Mouse (Mus musculus) neural tube, embryonic 12.5 days (tissue): ENCODE data around the gene Smdt1. TPM values are rescaled to one million over a fixed set of nuclear protein-coding genes. Genes with fewer than 3 reads are reported as not detected.
"Not testable (repeated sequence)": the region's sequence is repeated elsewhere in the genome, so short reads cannot be mapped to it uniquely, and the experiment has no call there.

Source experiments
- ATAC-seq: fragments of 200-750 bp; cut with Nextera tagmentation; 2 replicates; pipeline ENCODE4 v1.8.0; 2017; ENCODE audit warnings: low read depth, mild to moderate bottlenecking, moderate TSS enrichment, moderate library complexity; ENCODE audit not compliant: low FRiP score
- H3K27ac ChIP-seq: fragments of 300-500 bp; sonication (generic); 2 replicates; pipeline ENCODE4 v1.5.1; 2016
- H3K27me3 ChIP-seq: fragments of 300-500 bp; sonication (generic); replicated peaks from 2 replicates; pipeline ENCODE4 v1.6.1; 2016; ENCODE audit warnings: mild to moderate bottlenecking
- H3K36me3 ChIP-seq: fragments of 300-500 bp; sonication (generic); 2 replicates; pipeline ENCODE4 v1.6.1; 2016; ENCODE audit warnings: mild to moderate bottlenecking
- H3K4me1 ChIP-seq: fragments of 300-500 bp; sonication (generic); 2 replicates; pipeline ENCODE4 v1.6.1; 2016
- H3K4me2 ChIP-seq: fragments of 300-500 bp; sonication (generic); replicated peaks from 2 replicates; pipeline ENCODE4 v1.6.1; 2016; ENCODE audit warnings: mild to moderate bottlenecking
- H3K4me3 ChIP-seq: fragments of 300-500 bp; sonication (generic); 2 replicates; pipeline ENCODE4 v1.5.1; 2016
- H3K9ac ChIP-seq: fragments of 300-500 bp; sonication (generic); 2 replicates; pipeline ENCODE4 v1.6.1; 2016; ENCODE audit warnings: mild to moderate bottlenecking
- H3K9me3 ChIP-seq: fragments of 300-500 bp; sonication (generic); 2 replicates; pipeline ENCODE4 v1.6.1; 2016; ENCODE audit warnings: mild to moderate bottlenecking
- WGBS: fragments of 180-500 bp; shearing (Covaris S2); methylation state at CpG from one replicate; pipeline ENCODE4 v1.1.7; 2016; 5-methylcytosine and 5-hydroxymethylcytosine counted together
- polyA plus RNA-seq: library from polyadenylated mRNA; unstranded; fragments of >200 nt; fragmentation: Nextera tagmentation; extraction: Ambion mirVana; gene quantifications from 2 replicates; pipeline ENCODE4 v1.2.1, GENCODE M21; 2016

The Smdt1 gene
- polyA plus RNA-seq, 1 experiment from 2014 or later: 285 TPM

GRCm38 (mm10) chr15:82358431-82359260 is 19.9 kb downstream of the Smdt1 start:
- no peaks in the 10 kb centered on the region for H3K9me3 ChIP-seq
- no peak for ATAC-seq
- no peak overlapping the region for H3K27ac ChIP-seq
- H3K9ac ChIP-seq: no peak overlapping the region
- no peaks in the 10 kb centered on the region for H3K36me3 ChIP-seq
- H3K4me1 ChIP-seq: peaks cover 3% of the 10 kb centered on the region; the same call in 1 of the 2 replicates
- H3K27me3 ChIP-seq: no peaks in the 10 kb centered on the region
- 65% methylated on average over 22 of the region's 22 CpGs for whole genome bisulfite sequencing
- H3K4me3 ChIP-seq: no peak overlapping the region
- H3K4me2 ChIP-seq: no peak overlapping the region

- Histone ChIP-seq H3K4me3 (no peak overlapping the region), H3K9ac (no peak overlapping the region), H3K9me3 (no peaks in the 10 kb centered on the region), H3K27me3 (no peaks in the 10 kb centered on the region), H3K36me3 (no peaks in the 10 kb centered on the region), H3K27ac (no peak overlapping the region), H3K4me2 (no peak overlapping the region), H3K4me1 (no peaks in the 10 kb centered on the region)
- no peak for ATAC-seq
- WGBS: 79% methylated on average over 11 of the region's 11 CpGs
Observed at GRCm38 (mm10) chr15:82361459-82362018, 22.8 kb downstream of the Smdt1 start.

GRCm38 (mm10) chr15:82362234-82362633 is 23.5 kb downstream of the Smdt1 start:
- Histone ChIP-seq H3K36me3 (no peaks in the 10 kb centered on the region), H3K4me3 (no peak overlapping the region), H3K9me3 (no peaks in the 10 kb centered on the region), H3K9ac (no peak overlapping the region), H3K4me1 (no peaks in the 10 kb centered on the region), H3K27me3 (no peaks in the 10 kb centered on the region), H3K27ac (no peak overlapping the region), H3K4me2 (no peak overlapping the region)
- no peak for ATAC-seq
- WGBS: 88% methylated on average over 4 of the region's 4 CpGs

- not testable (repeated sequence) for H3K9ac ChIP-seq, H3K27me3 ChIP-seq, H3K4me2 ChIP-seq, H3K4me1 ChIP-seq, H3K27ac ChIP-seq, H3K4me3 ChIP-seq, H3K9me3 ChIP-seq, ATAC-seq, H3K36me3 ChIP-seq
- 80% methylated on average over 8 of the region's 12 CpGs for WGBS
Observed at GRCm38 (mm10) chr15:82363801-82364200, 25.0 kb downstream of the Smdt1 start.

- not testable (repeated sequence) for H3K27me3 ChIP-seq, H3K9ac ChIP-seq, H3K4me1 ChIP-seq, H3K27ac ChIP-seq, H3K4me2 ChIP-seq, H3K36me3 ChIP-seq, H3K4me3 ChIP-seq, ATAC-seq, H3K9me3 ChIP-seq
- WGBS: 26% methylated on average over 7 of the region's 9 CpGs
Observed at GRCm38 (mm10) chr15:82364561-82364960, 25.8 kb downstream of the Smdt1 start.

- Histone ChIP-seq H3K4me2 (no peak overlapping the region), H3K4me3 (no peak overlapping the region), H3K9ac (no peak overlapping the region), H3K36me3 (no peaks in the 10 kb centered on the region), H3K4me1 (no peaks in the 10 kb centered on the region), H3K27ac (no peak overlapping the region), H3K9me3 (no peaks in the 10 kb centered on the region), H3K27me3 (no peaks in the 10 kb centered on the region)
- WGBS: 90% methylated on average over 4 of the region's 4 CpGs
- no peak for ATAC-seq
Observed at GRCm38 (mm10) chr15:82368146-82368545, 29.4 kb downstream of the Smdt1 start.

- H3K4me3 ChIP-seq: no peak overlapping the region
- no peak overlapping the region for H3K9ac ChIP-seq
- no peaks in the 10 kb centered on the region for H3K36me3 ChIP-seq
- 78% methylated on average over 1 of the region's 1 CpGs for WGBS
- H3K4me2 ChIP-seq: no peak overlapping the region
- no peak overlapping the region for H3K27ac ChIP-seq
- no peaks in the 10 kb centered on the region for H3K9me3 ChIP-seq
- no peaks in the 10 kb centered on the region for H3K4me1 ChIP-seq
- ATAC-seq: no peak
- H3K27me3 ChIP-seq: no peaks in the 10 kb centered on the region
Observed at GRCm38 (mm10) chr15:82368851-82369250, 30.1 kb downstream of the Smdt1 start.

- no peaks in the 10 kb centered on the region for H3K4me1 ChIP-seq
- no peaks in the 10 kb centered on the region for H3K9me3 ChIP-seq
- H3K4me3 ChIP-seq: no peak overlapping the region
- H3K36me3 ChIP-seq: no peaks in the 10 kb centered on the region
- no peak overlapping the region for H3K27ac ChIP-seq
- no peak overlapping the region for H3K9ac ChIP-seq
- no peak for ATAC-seq
- H3K27me3 ChIP-seq: no peaks in the 10 kb centered on the region
- no peak overlapping the region for H3K4me2 ChIP-seq
- WGBS: 88% methylated on average over 6 of the region's 6 CpGs
Observed at GRCm38 (mm10) chr15:82372446-82372845, 33.7 kb downstream of the Smdt1 start.

GRCm38 (mm10) chr15:82372991-82373390 is 34.2 kb downstream of the Smdt1 start:
- 86% methylated on average over 5 of the region's 5 CpGs for WGBS
- H3K36me3 ChIP-seq: no peaks in the 10 kb centered on the region
- H3K27ac ChIP-seq: no peak overlapping the region
- H3K4me2 ChIP-seq: no peak overlapping the region
- no peaks in the 10 kb centered on the region for H3K9me3 ChIP-seq
- H3K9ac ChIP-seq: no peak overlapping the region
- no peak overlapping the region for H3K4me3 ChIP-seq
- ATAC-seq: no peak
- no peaks in the 10 kb centered on the region for H3K4me1 ChIP-seq
- H3K27me3 ChIP-seq: no peaks in the 10 kb centered on the region

- no peak overlapping the region for H3K4me3 ChIP-seq
- 74% methylated on average over 5 of the region's 5 CpGs for WGBS
Observed at GRCm38 (mm10) chr15:82374437-82374836, 35.7 kb downstream of the Smdt1 start.

GRCm38 (mm10) chr15:82375855-82376254 is 37.1 kb downstream of the Smdt1 start:
- Histone ChIP-seq H3K4me2 (no peak overlapping the region), H3K36me3 (no peaks in the 10 kb centered on the region), H3K27ac (no peak overlapping the region), H3K4me1 (peaks cover 7% of the 10 kb centered on the region), H3K9me3 (no peaks in the 10 kb centered on the region), H3K27me3 (no peaks in the 10 kb centered on the region), H3K4me3 (no peak overlapping the region), H3K9ac (no peak overlapping the region)
- WGBS: 86% methylated on average over 9 of the region's 9 CpGs
- no peak for ATAC-seq

More at GRCm38 (mm10) chr15:82374437-82374836, 35.7 kb downstream of the Smdt1 start:
- Histone ChIP-seq H3K9me3 (no peaks in the 10 kb centered on the region), H3K27ac (no peak overlapping the region), H3K9ac (no peak overlapping the region), H3K27me3 (no peaks in the 10 kb centered on the region), H3K4me2 (no peak overlapping the region), H3K36me3 (no peaks in the 10 kb centered on the region), H3K4me1 (no peaks in the 10 kb centered on the region)
- no peak for ATAC-seq

- Histone ChIP-seq H3K27ac (no peak overlapping the region), H3K27me3 (no peaks in the 10 kb centered on the region), H3K4me2 (no peak overlapping the region), H3K4me1 (peaks cover 10% of the 10 kb centered on the region), H3K4me3 (no peak overlapping the region), H3K9ac (no peak overlapping the region), H3K36me3 (no peaks in the 10 kb centered on the region), H3K9me3 (no peaks in the 10 kb centered on the region)
- ATAC-seq: no peak
- WGBS: 69% methylated on average over 17 of the region's 17 CpGs
Observed at GRCm38 (mm10) chr15:82376393-82377138, 37.8 kb downstream of the Smdt1 start.
